Mouse (Mus musculus): ENCODE results near the gene Slc39a9.

DNA sequence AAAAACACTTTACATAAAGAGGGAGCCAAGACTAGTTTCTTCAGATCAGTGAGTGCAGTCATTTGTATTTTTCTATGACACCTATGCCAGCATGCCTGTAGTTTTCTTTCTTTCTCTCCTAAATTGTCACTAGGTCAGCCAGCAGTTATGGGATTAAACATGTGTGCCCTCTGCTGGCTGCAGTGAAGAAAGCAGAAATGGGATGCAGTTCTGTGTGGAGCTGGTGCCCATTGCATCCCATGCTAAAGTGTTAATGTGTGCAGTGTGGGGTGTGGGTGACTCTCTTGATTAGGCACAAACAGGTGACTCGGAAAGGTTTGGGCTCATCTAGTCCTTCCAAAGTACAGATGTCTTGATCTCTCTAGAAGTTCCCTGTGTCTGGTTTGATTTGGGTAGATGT lies 37.7 kb downstream of the Slc39a9 start:
- TF ChIP-seq CTCF (IDR thresholded peaks at IDR 0.05; ENCODE audit: extremely low read depth, insufficient read length, insufficient replicate concordance, low read depth, low read length): peak; percentile 35; the same call in 1 of the 2 replicates
- TF ChIP-seq POLR2A (IDR thresholded peaks at IDR 0.05; ENCODE audit: low read depth, low read length): no peak

Data from small intestine, adult 2 months (tissue).